Mouse (Mus musculus) adrenal gland, adult 18-20 months (tissue): ENCODE data around the gene Thsd4. TPM values are rescaled to one million over a fixed set of nuclear protein-coding genes. Genes with fewer than 3 reads are reported as not detected.

Source experiments
- DNase-seq, 2 experiments: peaks; one replicate each; pipeline ENCODE4 v3.0.0; 2021 to 2022; ENCODE audit warnings: low spot score in 2 of 2
- total RNA-seq, 2 experiments: library from RNA; stranded (reverse); gene quantifications; 1 replicate in 1 of 2; 2 replicates in 1 of 2; pipeline ENCODE4 v1.2.3; 2021

Thsd4 gene
- total RNA-seq, 2 experiments from 2014 or later, result 3.2 to 3.6 TPM

GRCm38 (mm10) chr9:60160855-60161254, 361.0 kb downstream of the Thsd4 start:
- DNase-seq, result no peak

DNA sequence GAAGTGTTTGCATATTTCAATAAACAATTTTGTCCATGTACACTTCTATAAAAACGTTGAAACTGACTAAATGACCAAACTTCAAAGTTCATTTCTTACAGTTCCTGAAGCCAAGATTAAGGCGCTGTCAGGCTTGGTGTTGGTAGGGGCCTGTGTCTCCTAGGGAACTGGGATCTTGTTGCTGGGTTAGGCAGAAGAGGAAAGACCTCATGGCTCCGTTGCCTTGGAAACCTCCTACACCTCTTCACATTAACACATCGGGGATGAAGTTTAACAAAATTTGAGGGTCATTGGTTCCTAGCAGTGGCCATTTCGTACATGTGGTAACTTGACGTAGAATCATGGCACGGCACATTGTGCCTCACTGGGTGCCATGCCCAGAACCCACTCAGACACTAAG, 361.7 kb downstream of the Thsd4 start:
- DNase-seq, result no peak

DNA sequence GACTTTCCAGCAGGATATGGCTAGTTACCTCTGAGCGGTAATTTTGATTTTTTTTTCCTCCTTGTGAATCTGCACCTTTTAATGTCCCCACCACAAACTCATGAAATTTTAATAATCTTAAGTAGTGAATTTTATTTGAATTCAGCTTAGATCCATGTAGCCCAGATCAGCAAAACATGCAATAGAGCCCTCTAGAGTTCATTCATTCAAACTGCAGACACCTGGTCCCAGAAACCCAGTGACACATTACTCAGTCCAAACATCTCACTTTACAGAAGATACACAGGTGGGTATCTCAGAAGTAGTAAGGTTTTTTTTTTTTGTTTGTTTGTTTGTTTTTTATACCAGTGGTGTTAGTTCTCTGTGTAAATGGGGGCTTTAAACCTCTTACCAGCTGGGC, 368.9 kb downstream of the Thsd4 start:
- DNase-seq, result no peak

GRCm38 (mm10) chr9:60151897-60152627, 369.8 kb downstream of the Thsd4 start:
- no peak for DNase-seq

- DNase-seq, result no peak
These were observed 371.3 kb downstream of the Thsd4 start for GRCm38 (mm10) chr9:60150511-60150910.

GRCm38 (mm10) chr9:60148988-60149387, 372.9 kb downstream of the Thsd4 start:
- DNase-seq, result no peak

GRCm38 (mm10) chr9:60147401-60147800, 374.4 kb downstream of the Thsd4 start:
- DNase-seq, result no peak

DNA sequence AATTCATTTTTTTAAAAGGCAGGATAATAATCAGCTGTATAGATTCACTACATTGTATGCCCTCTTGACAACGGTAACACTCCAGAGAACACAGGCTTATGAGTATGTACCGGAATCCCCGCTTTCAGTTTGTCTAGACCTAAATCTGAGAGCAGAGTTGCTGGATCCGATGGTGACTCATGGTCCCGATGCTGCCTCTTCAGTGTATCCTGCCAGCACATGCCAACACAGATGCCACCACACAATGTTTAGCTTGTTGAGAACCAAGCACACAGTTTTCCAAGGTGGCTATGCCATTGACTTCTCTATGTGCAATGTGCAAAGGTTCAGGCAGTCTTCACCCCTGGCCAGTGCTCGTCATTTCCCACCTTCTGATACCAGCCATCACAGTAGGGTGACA, 378.0 kb downstream of the Thsd4 start:
- no peak for DNase-seq

DNA sequence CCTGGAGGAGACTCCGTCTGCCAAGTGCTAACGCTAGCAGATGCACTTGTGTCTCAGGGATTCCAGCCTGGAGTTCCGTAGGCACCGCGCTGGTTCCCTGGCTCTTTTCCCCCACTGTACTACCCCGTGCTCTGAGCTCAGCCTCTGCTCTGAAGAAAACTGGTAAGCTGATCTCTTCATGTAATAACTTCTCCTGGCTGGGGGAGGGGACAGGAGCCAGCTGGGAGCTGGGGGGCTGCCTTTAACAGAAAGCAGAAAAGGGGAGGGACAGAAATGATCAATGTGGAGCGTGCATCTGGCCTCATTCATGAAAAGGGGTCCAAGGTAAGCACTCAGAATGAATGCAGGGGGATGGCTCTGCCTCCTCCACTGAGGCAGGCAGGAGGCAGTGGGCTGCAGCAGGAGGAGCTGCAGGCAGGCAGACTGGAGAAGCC, 380.7 kb downstream of the Thsd4 start:
- DNase-seq, result no peak

DNA sequence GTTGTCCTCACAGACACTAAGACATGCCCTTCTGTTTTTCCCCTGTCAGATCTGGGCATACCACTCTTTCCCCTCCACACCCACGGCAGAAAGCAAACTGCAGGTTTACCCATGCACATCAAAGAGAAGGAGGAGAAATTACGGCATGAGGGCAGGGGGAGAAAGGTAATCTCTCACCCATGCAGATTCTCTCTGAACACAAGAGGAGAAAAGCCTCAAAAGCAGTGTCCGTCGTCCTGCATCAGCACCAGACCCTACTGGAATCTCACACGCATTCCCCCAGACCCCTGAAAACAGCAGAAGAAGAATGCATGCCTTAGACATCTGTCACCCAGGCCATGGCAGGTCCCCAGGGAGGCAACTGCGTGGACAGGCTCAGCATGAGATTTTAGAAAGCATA, 381.4 kb downstream of the Thsd4 start:
- DNase-seq, result no peak

- DNase-seq, result no peak
These were observed 382.4 kb downstream of the Thsd4 start for GRCm38 (mm10) chr9:60139446-60139845.

DNA sequence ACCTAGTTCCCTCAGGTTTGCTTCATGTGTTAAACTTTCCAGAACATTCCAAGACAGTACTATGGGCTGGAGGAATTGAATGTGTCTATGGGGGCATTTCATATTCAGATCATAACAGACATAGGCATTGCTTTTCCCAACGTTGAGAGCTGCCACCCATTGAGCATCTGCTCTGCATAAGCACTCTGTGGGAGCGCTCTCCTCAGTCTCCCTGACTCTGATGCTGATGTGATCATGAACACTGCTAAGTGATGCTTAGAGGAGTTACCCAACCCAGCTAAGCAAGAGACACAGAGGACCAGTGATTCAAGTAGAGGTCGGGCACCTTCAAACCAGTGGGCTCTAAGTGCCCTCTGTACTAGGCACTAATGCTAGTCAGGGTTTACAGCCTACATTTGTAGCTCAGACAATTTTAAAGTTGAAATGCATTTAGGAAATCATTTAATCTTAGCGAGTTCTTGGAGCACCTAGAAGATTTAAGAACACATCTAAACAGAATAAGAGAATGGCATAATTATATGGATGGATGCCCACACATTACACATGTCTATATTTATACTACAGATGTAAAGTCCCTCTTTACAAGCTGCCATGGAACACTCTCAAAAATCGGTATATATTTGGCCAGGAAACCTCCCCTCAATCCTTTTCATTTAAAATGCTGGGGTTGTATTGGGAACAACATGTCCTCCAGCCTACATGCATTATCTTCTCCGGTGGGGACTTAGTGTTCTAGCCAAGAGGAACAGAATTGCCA, 392.4 kb downstream of the Thsd4 start:
- no peak for DNase-seq

DNA sequence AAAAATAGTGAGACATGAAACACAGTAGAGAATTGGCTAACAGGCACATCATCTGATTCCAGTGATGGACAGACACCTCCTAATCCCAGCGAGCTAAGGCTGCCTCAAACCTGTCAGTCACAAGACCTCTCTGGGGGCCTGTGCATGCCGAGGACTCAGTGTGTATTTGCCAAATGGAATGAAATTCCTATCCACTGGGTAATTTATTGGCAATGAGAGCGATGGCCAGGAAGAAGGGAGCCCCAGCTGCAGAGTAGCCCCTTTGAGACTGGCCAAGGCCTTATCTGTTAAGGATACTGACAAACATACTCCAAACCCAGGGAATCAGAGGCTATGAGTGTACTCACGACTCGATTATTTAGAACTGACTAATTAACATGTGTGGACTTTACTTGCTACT, 394.9 kb downstream of the Thsd4 start:
- DNase-seq, result no peak

DNA sequence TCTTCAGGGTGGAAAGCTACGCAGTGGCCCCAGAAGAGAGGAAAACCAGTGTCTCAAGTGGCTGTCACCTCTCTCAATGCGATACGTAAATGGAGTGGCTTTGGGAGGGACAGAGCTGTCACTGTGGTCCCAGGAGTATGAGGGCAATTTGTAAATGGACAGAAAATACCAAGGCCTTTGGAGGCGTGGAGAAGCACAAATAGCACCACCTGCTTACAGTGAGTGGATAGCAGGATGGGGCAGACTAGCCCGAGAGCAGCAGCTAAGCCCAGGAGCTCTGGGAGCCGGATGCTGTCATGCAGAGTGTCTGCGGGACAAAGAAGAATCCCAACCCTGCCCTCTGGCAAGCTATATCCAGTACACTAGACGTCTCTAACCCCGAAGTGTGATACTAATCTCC, 397.7 kb downstream of the Thsd4 start:
- DNase-seq, result no peak

DNA sequence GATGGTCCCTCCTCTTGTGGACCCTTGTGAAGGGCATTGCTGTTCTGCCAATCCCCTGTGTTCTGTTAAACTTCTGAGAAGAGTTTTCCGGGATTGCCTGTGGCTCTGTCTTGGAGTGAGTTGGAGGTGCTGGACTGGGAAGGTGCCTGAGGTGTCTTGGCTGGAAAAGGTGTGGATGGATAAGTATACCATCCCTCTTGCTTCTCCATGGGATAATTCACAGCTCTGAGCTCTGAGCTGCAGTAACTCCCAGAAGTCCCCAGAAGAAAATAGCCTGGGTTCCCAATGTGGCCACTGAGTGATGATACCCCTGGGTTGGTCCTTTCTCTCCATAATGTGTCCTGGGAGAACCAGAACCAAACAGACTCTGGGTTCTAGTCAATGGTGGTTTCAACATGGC, 398.8 kb downstream of the Thsd4 start:
- no peak for DNase-seq

- DNase-seq, result no peak
These were observed 402.0 kb downstream of the Thsd4 start for GRCm38 (mm10) chr9:60119846-60120245.

- no peak for DNase-seq
These were observed 404.0 kb downstream of the Thsd4 start for GRCm38 (mm10) chr9:60117831-60118230.

GRCm38 (mm10) chr9:60115711-60116247, 406.1 kb downstream of the Thsd4 start:
- DNase-seq, result no peak

DNA sequence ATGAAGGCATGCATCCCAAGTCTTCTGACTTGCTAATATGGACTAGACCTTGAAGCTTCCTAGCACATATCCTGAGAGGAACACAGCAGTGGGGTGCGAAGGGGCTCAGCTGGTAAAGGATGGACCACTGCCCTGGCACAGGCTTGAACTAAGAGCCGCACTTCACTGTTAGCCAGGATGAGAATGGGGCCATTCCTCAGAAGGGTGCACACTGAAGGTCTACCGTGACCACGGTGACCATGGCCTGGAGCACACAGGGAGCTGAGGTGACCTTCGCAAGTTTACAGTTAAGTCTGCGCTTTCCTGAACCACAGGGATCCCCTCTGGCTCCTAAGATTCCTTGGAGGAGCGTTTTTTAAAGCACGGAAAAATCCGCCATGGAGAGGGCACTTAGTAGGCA, 406.5 kb downstream of the Thsd4 start:
- no peak for DNase-seq

DNA sequence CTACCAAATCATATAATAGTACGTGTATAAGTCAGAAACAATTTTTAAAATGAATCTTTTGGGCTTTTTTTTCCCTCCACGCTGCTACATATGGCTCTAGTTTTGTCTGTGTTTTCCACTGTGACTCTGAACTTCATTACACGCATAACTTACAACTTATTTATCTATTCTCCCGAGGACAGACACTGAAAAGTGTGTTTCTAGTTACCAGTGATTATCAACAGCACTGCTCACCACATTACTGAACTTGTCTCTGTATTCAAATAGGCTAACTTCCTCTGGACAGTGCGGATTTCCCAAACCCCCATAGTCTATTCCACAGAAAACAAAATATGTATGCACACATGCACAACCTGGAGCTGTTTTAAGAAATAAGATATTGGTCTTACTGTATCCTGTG, 411.6 kb downstream of the Thsd4 start:
- no peak for DNase-seq

GRCm38 (mm10) chr9:60106683-60107082, 415.2 kb downstream of the Thsd4 start:
- DNase-seq, result no peak

GRCm38 (mm10) chr9:60106106-60106505, 415.7 kb downstream of the Thsd4 start:
- DNase-seq, result no peak
